Mouse (Mus musculus): ENCODE data around the gene Tmem199. TPM values are rescaled to one million over a fixed set of nuclear protein-coding genes. Genes with fewer than 3 reads are reported as not detected.
A peak's percentile ranks its signal among the peaks of the same experiment; 100 is the strongest.

The Tmem199 gene
- polyA plus RNA-seq, 1 experiment: 35.0 TPM

DNA sequence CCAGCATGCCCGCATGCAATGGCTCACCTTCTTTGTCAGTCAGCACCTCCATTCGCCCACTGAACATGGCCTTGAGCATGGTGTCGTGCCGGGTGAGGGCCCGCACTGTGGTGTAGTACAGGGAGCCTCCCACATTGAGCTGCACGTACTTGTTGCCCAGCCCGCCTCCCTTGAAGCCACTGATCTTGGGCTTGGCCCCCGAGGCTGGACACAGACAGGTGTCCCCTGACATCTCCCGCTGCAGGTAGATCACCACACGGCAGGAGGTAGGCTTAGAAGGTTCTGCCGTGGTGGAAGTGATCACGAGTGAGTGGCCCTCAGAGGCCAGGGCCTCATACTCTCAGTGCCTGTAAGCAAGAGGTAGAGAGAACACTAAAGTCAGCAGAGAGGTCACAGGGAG is 18.0 kb upstream of the Tmem199 start:
- Histone ChIP-seq H3K4me2 (ENCODE audit: low read depth) (no peak overlapping the region), H3K4me3 (no peak overlapping the region), H3K36me3 (ENCODE audit: control insufficient read depth, insufficient read depth) (peaks cover 33% of the 10 kb centered on the region), H3K27me3 (ENCODE audit: control insufficient read depth, insufficient read depth, insufficient read length) (no peaks in the 10 kb centered on the region), H3K79me2 (ENCODE audit: control insufficient read depth, insufficient read depth) (peaks cover 46% of the 10 kb centered on the region), H3ac (ENCODE audit: control insufficient read depth, insufficient read length) (no peak overlapping the region)
- TF ChIP-seq MYOG (IDR thresholded peaks at IDR 0.05; ENCODE audit: control insufficient read depth in 1 of 3, insufficient read depth in 1 of 3, insufficient read length in 2 of 3, low read depth in 2 of 3): no peak
- no peak for TF ChIP-seq POLR2AphosphoS2 (IDR thresholded peaks at IDR 0.05; ENCODE audit: insufficient read length, low read depth)
- TF ChIP-seq POLR2A (IDR thresholded peaks at IDR 0.05; ENCODE audit: insufficient read length, low read depth): no peak
- no peak for TF ChIP-seq TCF12 (IDR thresholded peaks at IDR 0.05; ENCODE audit: insufficient read depth, poor library complexity, severe bottlenecking)
- no peak for TF ChIP-seq USF1 (IDR thresholded peaks at IDR 0.05; ENCODE audit: low read depth)
- no peak for TF ChIP-seq CEBPB (IDR thresholded peaks at IDR 0.05; ENCODE audit: insufficient read depth, poor library complexity, severe bottlenecking)
- no peak for TF ChIP-seq E2F4 (IDR thresholded peaks at IDR 0.05; ENCODE audit: insufficient read depth)
- no peak for TF ChIP-seq TCF3 (IDR thresholded peaks at IDR 0.05; ENCODE audit: insufficient read length, low read depth)
- no peak for TF ChIP-seq MAX (IDR thresholded peaks at IDR 0.05; ENCODE audit: low read depth)
- no peak for TF ChIP-seq SRF (IDR thresholded peaks at IDR 0.05; ENCODE audit: control insufficient read depth, insufficient read length, low read depth)

DNA sequence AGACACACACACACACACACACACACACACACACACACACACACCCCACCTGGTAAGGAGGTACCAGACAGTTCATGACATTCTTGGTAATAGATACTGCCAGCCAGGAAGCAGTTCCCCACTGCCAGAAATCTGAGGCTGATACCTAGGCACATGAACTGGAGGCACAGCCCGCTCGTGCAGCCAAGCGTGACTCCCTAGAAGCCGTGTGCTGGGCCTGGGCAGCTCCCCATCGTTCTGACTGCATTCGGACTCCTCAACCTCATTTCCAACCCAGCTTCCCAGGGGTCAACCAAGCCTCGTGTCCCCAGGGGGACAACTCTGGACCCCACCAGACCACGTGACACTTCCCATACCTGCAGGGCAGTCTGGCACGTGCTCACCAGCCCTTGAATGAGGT is 16.7 kb upstream of the Tmem199 start:
- Histone ChIP-seq H3K27me3 (ENCODE audit: control insufficient read depth, insufficient read depth, insufficient read length) (no peaks in the 10 kb centered on the region), H3K4me3 (no peak overlapping the region), H3ac (ENCODE audit: control insufficient read depth, insufficient read length) (no peak overlapping the region), H3K79me2 (ENCODE audit: control insufficient read depth, insufficient read depth) (peaks cover 34% of the 10 kb centered on the region), H3K36me3 (ENCODE audit: control insufficient read depth, insufficient read depth) (peaks cover 42% of the 10 kb centered on the region), H3K4me2 (ENCODE audit: low read depth) (no peak overlapping the region)
- TF ChIP-seq MAX (IDR thresholded peaks at IDR 0.05; ENCODE audit: low read depth) (no peak), CEBPB (IDR thresholded peaks at IDR 0.05; ENCODE audit: insufficient read depth, poor library complexity, severe bottlenecking) (no peak), E2F4 (IDR thresholded peaks at IDR 0.05; ENCODE audit: insufficient read depth) (no peak), MYOD1 (IDR thresholded peaks at IDR 0.05; ENCODE audit: control insufficient read depth in 1 of 3, insufficient read length in 2 of 3, low read depth in 2 of 3) (no peak), TCF3 (IDR thresholded peaks at IDR 0.05; ENCODE audit: insufficient read length, low read depth) (no peak), SRF (IDR thresholded peaks at IDR 0.05; ENCODE audit: control insufficient read depth, insufficient read length, low read depth) (no peak), POLR2AphosphoS2 (IDR thresholded peaks at IDR 0.05; ENCODE audit: insufficient read length, low read depth) (no peak), REST (IDR thresholded peaks at IDR 0.05; ENCODE audit: insufficient read depth, insufficient read length) (no peak), USF1 (IDR thresholded peaks at IDR 0.05; ENCODE audit: low read depth) (no peak), POLR2A (IDR thresholded peaks at IDR 0.05; ENCODE audit: insufficient read length, low read depth) (no peak), MYOG (IDR thresholded peaks at IDR 0.05; ENCODE audit: control insufficient read depth in 1 of 3, insufficient read depth in 1 of 3, insufficient read length in 2 of 3, low read depth in 2 of 3) (no peak), TCF12 (IDR thresholded peaks at IDR 0.05; ENCODE audit: insufficient read depth, poor library complexity, severe bottlenecking) (no peak)

DNA sequence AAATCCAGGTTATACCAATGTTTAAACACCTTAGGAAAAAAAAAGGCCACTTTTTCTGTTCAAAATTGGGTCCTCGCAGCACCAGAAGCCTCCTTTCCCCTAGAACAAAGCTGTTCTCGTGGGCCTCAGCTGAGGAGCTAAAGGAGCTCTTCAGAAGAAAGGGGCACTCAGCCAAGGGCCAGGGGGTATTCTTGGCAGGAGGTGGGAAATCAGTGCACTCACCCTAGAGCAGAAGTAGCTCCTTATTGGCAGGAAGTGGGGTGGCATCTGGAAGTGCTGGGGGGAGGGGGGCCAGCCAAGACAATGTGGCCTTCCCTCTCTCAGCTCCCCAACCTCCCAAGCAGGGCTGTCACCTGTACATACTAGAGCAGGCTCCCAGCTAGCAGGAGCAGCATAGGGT is 12.9 kb upstream of the Tmem199 start:
- no peak for TF ChIP-seq TCF3 (IDR thresholded peaks at IDR 0.05; ENCODE audit: insufficient read length, low read depth)
- no peak for TF ChIP-seq MYOD1 (IDR thresholded peaks at IDR 0.05; ENCODE audit: control insufficient read depth in 1 of 3, insufficient read length in 2 of 3, low read depth in 2 of 3)
- no peak for TF ChIP-seq SRF (IDR thresholded peaks at IDR 0.05; ENCODE audit: control insufficient read depth, insufficient read length, low read depth)
- no peak for TF ChIP-seq POLR2A (IDR thresholded peaks at IDR 0.05; ENCODE audit: insufficient read length, low read depth)
- no peak for TF ChIP-seq REST (IDR thresholded peaks at IDR 0.05; ENCODE audit: insufficient read depth, insufficient read length)
- peak; percentile 60 for TF ChIP-seq POLR2AphosphoS2 (IDR thresholded peaks at IDR 0.05; ENCODE audit: insufficient read length, low read depth)
- TF ChIP-seq E2F4 (IDR thresholded peaks at IDR 0.05; ENCODE audit: insufficient read depth): no peak
- no peak for TF ChIP-seq TCF12 (IDR thresholded peaks at IDR 0.05; ENCODE audit: insufficient read depth, poor library complexity, severe bottlenecking)
- TF ChIP-seq MYOG (IDR thresholded peaks at IDR 0.05; ENCODE audit: control insufficient read depth in 1 of 3, insufficient read depth in 1 of 3, insufficient read length in 2 of 3, low read depth in 2 of 3): no peak
- Histone ChIP-seq H3K4me2 (ENCODE audit: low read depth) (no peak overlapping the region), H3K4me3 (no peak overlapping the region), H3K36me3 (ENCODE audit: control insufficient read depth, insufficient read depth) (peaks cover 67% of the 10 kb centered on the region), H3K79me2 (ENCODE audit: control insufficient read depth, insufficient read depth) (no peaks in the 10 kb centered on the region), H3ac (ENCODE audit: control insufficient read depth, insufficient read length) (no peak overlapping the region), H3K27me3 (ENCODE audit: control insufficient read depth, insufficient read depth, insufficient read length) (no peaks in the 10 kb centered on the region)

DNA sequence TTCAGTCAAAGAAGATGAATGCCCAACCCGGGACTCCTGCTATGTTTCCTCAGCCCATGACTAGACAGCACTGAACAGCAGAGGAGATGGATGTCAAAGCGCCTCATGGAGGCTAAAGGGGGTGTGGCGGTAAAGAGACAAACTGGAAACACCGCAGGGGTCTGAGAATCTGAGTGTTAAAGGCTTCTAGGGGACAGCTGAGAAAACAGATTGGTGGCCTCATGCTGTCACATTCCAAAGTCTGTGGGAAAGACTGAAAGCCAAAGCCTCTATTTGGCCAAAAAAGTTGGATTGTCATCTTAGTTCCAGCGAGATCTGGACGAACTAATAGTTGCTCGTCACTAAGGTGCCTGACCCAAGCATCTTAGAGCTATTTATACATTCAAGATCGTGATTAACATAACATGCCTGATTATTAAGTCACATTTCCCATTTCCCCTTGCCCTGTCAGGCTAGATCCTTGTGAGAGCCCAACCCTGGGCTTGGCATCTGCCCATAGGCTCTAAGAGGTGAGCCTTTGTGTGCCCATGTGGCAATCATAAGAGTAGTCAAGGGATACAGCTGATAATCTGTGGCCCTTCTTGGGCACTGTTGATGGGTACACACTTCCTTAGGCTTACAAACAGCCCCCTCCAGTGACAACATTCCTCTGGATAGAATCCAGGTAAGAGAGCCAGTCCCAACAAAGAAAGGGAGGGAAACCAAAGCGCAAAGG is 11.4 kb upstream of the Tmem199 start:
- peaks cover 66% of the 10 kb centered on the region for H3K36me3 ChIP-seq (ENCODE audit: control insufficient read depth, insufficient read depth)
- no peaks in the 10 kb centered on the region for H3K27me3 ChIP-seq (ENCODE audit: control insufficient read depth, insufficient read depth, insufficient read length)
- no peak overlapping the region for H3K4me3 ChIP-seq

More for the DNA sequence above, 11.4 kb upstream of the Tmem199 start:
- Histone ChIP-seq H3K4me2 (ENCODE audit: low read depth) (no peak overlapping the region), H3K79me2 (ENCODE audit: control insufficient read depth, insufficient read depth) (no peaks in the 10 kb centered on the region), H3ac (ENCODE audit: control insufficient read depth, insufficient read length) (no peak overlapping the region)
- TF ChIP-seq SRF (IDR thresholded peaks at IDR 0.05; ENCODE audit: control insufficient read depth, insufficient read length, low read depth) (no peak), TCF3 (IDR thresholded peaks at IDR 0.05; ENCODE audit: insufficient read length, low read depth) (no peak), MYOG (IDR thresholded peaks at IDR 0.05; ENCODE audit: control insufficient read depth in 1 of 3, insufficient read depth in 1 of 3, insufficient read length in 2 of 3, low read depth in 2 of 3) (no peak), E2F4 (IDR thresholded peaks at IDR 0.05; ENCODE audit: insufficient read depth) (no peak), POLR2AphosphoS2 (IDR thresholded peaks at IDR 0.05; ENCODE audit: insufficient read length, low read depth) (no peak), MYOD1 (IDR thresholded peaks at IDR 0.05; ENCODE audit: control insufficient read depth in 1 of 3, insufficient read length in 2 of 3, low read depth in 2 of 3) (peak in 2 of 3 experiments; percentile 3 to 5), CEBPB (IDR thresholded peaks at IDR 0.05; ENCODE audit: insufficient read depth, poor library complexity, severe bottlenecking) (no peak)

All from myocyte (in vitro differentiated cells).